Mouse (Mus musculus): ENCODE measurements around the gene Rrm2. TPM values are rescaled to one million over a fixed set of nuclear protein-coding genes. Genes with fewer than 3 reads are reported as not detected.

Gene Rrm2
- polyA plus RNA-seq, 1 experiment, result 5.9 TPM

DNA sequence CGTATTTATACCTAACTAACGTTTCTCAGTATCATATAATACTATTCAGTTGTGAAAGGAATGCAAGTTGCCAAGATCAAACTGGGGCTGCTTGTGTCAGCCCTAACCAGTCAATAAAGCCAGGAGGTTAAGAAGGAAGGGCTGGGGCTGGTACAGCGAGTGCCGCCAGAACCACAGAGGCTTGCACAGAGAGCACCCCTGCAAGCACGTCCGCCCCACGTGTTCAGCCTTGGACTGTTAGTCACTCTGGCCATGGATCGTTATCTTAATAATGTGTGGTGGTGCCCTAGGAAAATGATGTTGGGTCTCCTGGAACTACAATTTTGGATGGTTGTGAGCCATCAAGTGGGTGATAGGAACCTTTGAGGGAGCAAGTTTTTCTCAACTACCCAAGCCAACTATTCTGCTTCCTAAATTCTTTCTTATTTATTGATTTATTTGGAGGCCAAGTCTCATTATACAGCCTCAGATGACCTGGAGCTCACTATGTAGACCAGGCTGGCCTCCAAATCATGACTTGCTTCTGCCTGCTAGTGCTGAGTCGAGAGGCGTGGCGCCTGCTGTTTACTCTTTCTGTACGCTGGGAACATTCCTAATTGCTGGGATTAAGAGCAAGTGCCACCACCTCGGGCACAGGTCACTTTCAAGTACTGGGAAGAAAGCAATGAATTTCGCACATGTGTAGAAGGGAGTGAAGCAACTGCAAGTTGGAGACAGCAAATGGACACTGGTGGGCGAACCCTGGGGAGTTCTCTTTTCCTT lies 2.4 kb upstream of the Rrm2 start:
- WGBS, result 42% methylated on average over 15 of the region's 15 CpGs
- H3K36me3 ChIP-seq (ENCODE audit: control insufficient read depth, insufficient read depth, low read length), result no peaks in the 10 kb centered on the region
- H3K27ac ChIP-seq (ENCODE audit: insufficient read depth, low read depth, low read length), result peak overlapping the region; percentile 55
- H3K27me3 ChIP-seq (ENCODE audit: control insufficient read depth, insufficient read depth, low read length), result no peaks in the 10 kb centered on the region
- peaks cover 10% of the 10 kb centered on the region for H3K4me1 ChIP-seq (ENCODE audit: control insufficient read depth, insufficient read depth, insufficient read length, low read length)
- TF ChIP-seq CTCF (IDR thresholded peaks at IDR 0.05; ENCODE audit: extremely low read depth, insufficient read length, insufficient replicate concordance, low read depth, low read length), result no peak
- TF ChIP-seq POLR2A (IDR thresholded peaks at IDR 0.05; ENCODE audit: low read depth, low read length), result no peak
- H3K4me3 ChIP-seq (ENCODE audit: low read depth, low read length), result no peak overlapping the region

- Histone ChIP-seq H3K36me3 (ENCODE audit: control insufficient read depth, insufficient read depth, low read length) (peaks cover 3% of the 10 kb centered on the region; the same call in 1 of the 2 replicates), H3K4me1 (ENCODE audit: control insufficient read depth, insufficient read depth, insufficient read length, low read length) (peaks cover 10% of the 10 kb centered on the region), H3K4me3 (ENCODE audit: low read depth, low read length) (peak overlapping the region; percentile 83), H3K27me3 (ENCODE audit: control insufficient read depth, insufficient read depth, low read length) (no peaks in the 10 kb centered on the region), H3K27ac (ENCODE audit: insufficient read depth, low read depth, low read length) (peak overlapping the region; percentile 55; the same call in 1 of the 2 replicates)
- 6% methylated on average over 27 of the region's 27 CpGs for WGBS
- TF ChIP-seq POLR2A (IDR thresholded peaks at IDR 0.05; ENCODE audit: low read depth, low read length), result peak; percentile 42; the same call in 1 of the 2 replicates
- TF ChIP-seq CTCF (IDR thresholded peaks at IDR 0.05; ENCODE audit: extremely low read depth, insufficient read length, insufficient replicate concordance, low read depth, low read length), result no peak
These were observed 1.1 kb upstream of the Rrm2 start for GRCm38 (mm10) chr12:24706764-24707479.

DNA sequence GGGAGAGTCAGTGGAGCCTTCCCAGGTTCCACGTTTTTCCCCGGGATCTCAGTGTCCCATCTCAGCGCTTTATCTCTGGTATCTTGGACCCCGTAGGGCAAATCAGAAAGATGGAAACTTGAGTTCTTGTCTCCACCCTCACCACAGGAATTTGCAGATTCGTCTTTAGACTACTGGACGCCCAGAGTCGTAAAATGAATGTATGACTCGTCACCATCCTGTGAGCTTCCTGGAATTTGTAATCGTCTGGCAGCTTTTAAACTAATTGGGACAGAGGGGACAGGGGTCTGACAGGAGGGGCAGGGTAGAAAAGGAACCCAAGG lies 600 bp upstream of the Rrm2 start:
- Histone ChIP-seq H3K4me1 (ENCODE audit: control insufficient read depth, insufficient read depth, insufficient read length, low read length) (peaks cover 10% of the 10 kb centered on the region), H3K27ac (ENCODE audit: insufficient read depth, low read depth, low read length) (no peak overlapping the region), H3K4me3 (ENCODE audit: low read depth, low read length) (peak overlapping the region; percentile 83), H3K27me3 (ENCODE audit: control insufficient read depth, insufficient read depth, low read length) (no peaks in the 10 kb centered on the region), H3K36me3 (ENCODE audit: control insufficient read depth, insufficient read depth, low read length) (peaks cover 4% of the 10 kb centered on the region; the same call in 1 of the 2 replicates)
- WGBS, result under 1% methylated on average over 9 of the region's 9 CpGs
- TF ChIP-seq CTCF (IDR thresholded peaks at IDR 0.05; ENCODE audit: extremely low read depth, insufficient read length, insufficient replicate concordance, low read depth, low read length) (no peak), POLR2A (IDR thresholded peaks at IDR 0.05; ENCODE audit: low read depth, low read length) (no peak)

DNA sequence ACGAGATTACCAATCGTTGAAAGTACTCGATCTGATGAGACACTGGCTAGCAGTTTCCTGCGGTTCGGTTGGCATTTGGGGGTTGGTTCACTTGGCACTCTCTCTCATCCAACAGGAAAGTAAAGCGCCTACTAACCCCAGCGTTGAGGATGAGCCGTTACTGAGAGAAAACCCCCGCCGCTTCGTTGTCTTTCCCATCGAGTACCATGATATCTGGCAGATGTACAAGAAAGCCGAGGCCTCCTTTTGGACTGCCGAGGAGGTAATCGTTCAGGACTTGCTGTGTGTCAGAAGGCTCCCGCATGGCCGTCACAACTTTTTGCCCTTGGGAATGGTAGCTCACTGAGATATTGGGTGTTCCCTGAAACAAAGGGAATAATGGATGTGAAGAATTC lies 780 bp downstream of the Rrm2 start:
- peaks cover 10% of the 10 kb centered on the region for H3K4me1 ChIP-seq (ENCODE audit: control insufficient read depth, insufficient read depth, insufficient read length, low read length)
- 1% methylated on average over 17 of the region's 17 CpGs for WGBS
- H3K27me3 ChIP-seq (ENCODE audit: control insufficient read depth, insufficient read depth, low read length), result no peaks in the 10 kb centered on the region
- TF ChIP-seq POLR2A (IDR thresholded peaks at IDR 0.05; ENCODE audit: low read depth, low read length), result no peak
- no peak for TF ChIP-seq CTCF (IDR thresholded peaks at IDR 0.05; ENCODE audit: extremely low read depth, insufficient read length, insufficient replicate concordance, low read depth, low read length)
- H3K27ac ChIP-seq (ENCODE audit: insufficient read depth, low read depth, low read length), result no peak overlapping the region
- H3K36me3 ChIP-seq (ENCODE audit: control insufficient read depth, insufficient read depth, low read length), result peaks cover 4% of the 10 kb centered on the region; the same call in 1 of the 2 replicates
- peak overlapping the region; percentile 83 for H3K4me3 ChIP-seq (ENCODE audit: low read depth, low read length)

DNA sequence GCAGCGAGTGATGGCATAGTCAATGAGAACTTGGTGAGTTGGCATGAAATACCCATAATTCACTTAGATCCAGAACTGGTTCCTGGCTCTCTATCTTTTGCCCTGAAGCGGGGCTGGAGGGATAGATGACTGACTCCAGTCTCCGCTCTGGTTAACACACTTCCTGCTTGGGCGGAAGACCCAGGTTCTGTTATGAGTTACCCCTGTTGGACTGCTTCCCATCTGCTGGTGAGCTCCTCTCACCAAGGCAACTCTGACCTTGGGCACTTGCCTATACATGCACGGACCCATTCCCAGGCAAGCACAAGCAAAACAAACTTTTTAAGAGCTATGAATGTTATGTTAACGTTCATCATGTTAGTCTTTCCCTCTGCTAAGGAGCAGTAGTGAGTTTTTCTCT lies 1.4 kb downstream of the Rrm2 start:
- TF ChIP-seq POLR2A (IDR thresholded peaks at IDR 0.05; ENCODE audit: low read depth, low read length), result no peak
- TF ChIP-seq CTCF (IDR thresholded peaks at IDR 0.05; ENCODE audit: extremely low read depth, insufficient read length, insufficient replicate concordance, low read depth, low read length), result no peak
- Histone ChIP-seq H3K4me1 (ENCODE audit: control insufficient read depth, insufficient read depth, insufficient read length, low read length) (peaks cover 10% of the 10 kb centered on the region), H3K27ac (ENCODE audit: insufficient read depth, low read depth, low read length) (no peak overlapping the region), H3K36me3 (ENCODE audit: control insufficient read depth, insufficient read depth, low read length) (peaks cover 4% of the 10 kb centered on the region; the same call in 1 of the 2 replicates), H3K27me3 (ENCODE audit: control insufficient read depth, insufficient read depth, low read length) (no peaks in the 10 kb centered on the region), H3K4me3 (ENCODE audit: low read depth, low read length) (peak overlapping the region; percentile 31)
- WGBS, result 22% methylated on average over 6 of the region's 6 CpGs

DNA sequence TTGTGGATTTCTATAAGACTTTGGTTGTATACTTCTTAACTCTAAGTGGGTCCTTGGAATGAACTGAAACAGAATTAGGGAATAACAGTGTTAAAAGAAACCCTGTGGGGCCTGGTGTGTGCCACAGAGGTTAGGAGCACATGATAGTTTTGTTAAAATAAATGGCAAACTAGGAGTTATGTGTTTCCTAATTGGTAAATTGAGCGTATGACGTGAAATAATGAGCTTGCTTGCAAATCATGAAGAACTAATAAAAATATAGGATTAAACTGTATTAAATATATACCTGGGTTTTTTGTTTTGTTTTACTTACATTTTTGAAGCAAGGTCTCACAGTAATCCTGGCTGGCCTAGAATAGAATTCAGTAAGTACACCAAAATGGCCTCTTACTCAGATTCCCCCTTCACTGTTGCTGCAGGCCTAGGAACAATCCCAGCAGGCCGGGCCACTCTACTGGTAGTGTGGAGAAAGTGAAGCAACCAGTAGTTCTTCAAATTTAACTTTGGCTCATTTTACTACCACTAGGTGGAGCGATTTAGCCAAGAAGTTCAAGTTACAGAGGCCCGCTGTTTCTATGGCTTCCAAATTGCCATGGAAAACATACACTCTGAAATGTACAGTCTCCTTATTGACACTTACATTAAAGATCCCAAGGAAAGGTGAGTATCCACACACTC lies 1.9 kb downstream of the Rrm2 start:
- 31% methylated on average over 5 of the region's 5 CpGs for WGBS
- H3K27me3 ChIP-seq (ENCODE audit: control insufficient read depth, insufficient read depth, low read length), result no peaks in the 10 kb centered on the region
- peaks cover 10% of the 10 kb centered on the region for H3K4me1 ChIP-seq (ENCODE audit: control insufficient read depth, insufficient read depth, insufficient read length, low read length)
- no peak overlapping the region for H3K27ac ChIP-seq (ENCODE audit: insufficient read depth, low read depth, low read length)
- TF ChIP-seq POLR2A (IDR thresholded peaks at IDR 0.05; ENCODE audit: low read depth, low read length) (no peak), CTCF (IDR thresholded peaks at IDR 0.05; ENCODE audit: extremely low read depth, insufficient read length, insufficient replicate concordance, low read depth, low read length) (peak; percentile 46; the same call in 1 of the 2 replicates)
- peaks cover 4% of the 10 kb centered on the region; the same call in 1 of the 2 replicates for H3K36me3 ChIP-seq (ENCODE audit: control insufficient read depth, insufficient read depth, low read length)
- no peak overlapping the region for H3K4me3 ChIP-seq (ENCODE audit: low read depth, low read length)

Measured in small intestine, adult 2 months (tissue).